Comparison of ENCODE assay signal across 11 mouse cellular contexts in genomic region chr9:63876886-63877285, GRCm38 (mm10).
DNase-seq lines count a peak whose midpoint lies in the region; ATAC-seq and TF ChIP-seq lines count a peak whose summit lies in the region.
"Had no signal": no experiment of that assay in that cellular context is flagged by ENCODE, and none has a peak within 500 bp of the region (broad histone marks: within the 10 kb centered on the region; RNA-seq: fewer than 3 reads in every experiment).

No protein-coding gene starts in this region.

- no peak for TF ChIP-seq EP300 in liver, embryonic 14.5 days (IDR thresholded peaks at IDR 0.05; ENCODE audit: low read depth)

- H3K27me3 ChIP-seq in hindbrain, embryonic 14.5 days (ENCODE audit: control insufficient read depth, insufficient read depth, low read length): no peaks in the 10 kb centered on the region
- H3K27me3 ChIP-seq in hindbrain, postnatal 0 days (ENCODE audit: insufficient read depth, low read length): no peaks in the 10 kb centered on the region
- H3K27me3 ChIP-seq in hindbrain, embryonic 15.5 days: no peaks in the 10 kb centered on the region
- no peaks in the 10 kb centered on the region for H3K27me3 ChIP-seq in liver, embryonic 14.5 days (ENCODE audit: control insufficient read depth, insufficient read depth, low read length)

- H3K4me3 ChIP-seq in hindbrain, embryonic 14.5 days (replicated peaks; ENCODE audit: low read length): no peak overlapping the region
- no peak overlapping the region for H3K4me3 ChIP-seq in hindbrain, postnatal 0 days (ENCODE audit: low read length)
- H3K4me3 ChIP-seq in ES-E14 (ENCODE audit: insufficient read depth in 1 of 2, low read depth in 1 of 2, low read length in 2 of 2, poor library complexity in 1 of 2, severe bottlenecking in 1 of 2): peak overlapping the region; percentile 35 to 41
- H3K4me3 ChIP-seq in hindbrain, embryonic 15.5 days: no peak overlapping the region
- H3K4me3 ChIP-seq in liver, embryonic 14.5 days (ENCODE audit: insufficient read depth in 1 of 2, low read depth in 2 of 2, low read length in 2 of 2): no peak overlapping the region

- H3K4me1 ChIP-seq in hindbrain, embryonic 14.5 days (replicated peaks; ENCODE audit: control insufficient read depth, insufficient read depth, low read length): peaks cover 36% of the 10 kb centered on the region
- peaks cover 8% of the 10 kb centered on the region for H3K4me1 ChIP-seq in hindbrain, postnatal 0 days (ENCODE audit: insufficient read depth, low read length)
- H3K4me1 ChIP-seq in ES-E14 (ENCODE audit: control insufficient read depth in 2 of 2, insufficient read depth in 2 of 2, low read length in 2 of 2, poor library complexity in 1 of 2): peaks cover 11 to 31% of the 10 kb centered on the region in 2 experiments
- peaks cover 44% of the 10 kb centered on the region for H3K4me1 ChIP-seq in hindbrain, embryonic 15.5 days (replicated peaks)
- H3K4me1 ChIP-seq in liver, embryonic 14.5 days (replicated peaks; ENCODE audit: control insufficient read depth in 2 of 2, insufficient read depth in 2 of 2, low read length in 1 of 2): peaks cover 0 to 4% of the 10 kb centered on the region in 2 experiments; a peak in 1 of 4 replicates

- H3K4me2 ChIP-seq in hindbrain, embryonic 14.5 days (replicated peaks): peak overlapping the region; percentile 8; the same call in 1 of the 2 replicates
- H3K4me2 ChIP-seq in hindbrain, postnatal 0 days (ENCODE audit: low read depth, low read length): no peak overlapping the region; the same call in 1 of the 2 replicates
- 0 out of 2 replicates have a peak overlapping the region, but pooled peaks have one; percentile 18 for H3K4me2 ChIP-seq in hindbrain, embryonic 15.5 days
- peak overlapping the region; percentile 33 for H3K4me2 ChIP-seq in liver, embryonic 14.5 days (ENCODE audit: low read depth)

- DNase-seq in hindbrain, embryonic 14.5 days (ENCODE audit: low spot score): no peak
- no peak for DNase-seq in hindbrain, postnatal 0 days (ENCODE audit: low spot score)
- no peak for DNase-seq in ES-E14 (ENCODE audit: low read depth, low spot score)
- no peak for DNase-seq in liver, embryonic 14.5 days (ENCODE audit: low read depth in 3 of 3, low spot score in 3 of 3)
- no peak for DNase-seq in frontal cortex, adult 2 months (ENCODE audit: extremely low spot score in 1 of 2, low spot score in 1 of 2)
- DNase-seq in thymus, adult 18-20 months: no peak
- no peak for DNase-seq in left cerebral cortex, postnatal 25 days (ENCODE audit: low spot score in 2 of 2)
- DNase-seq: gastrocnemius, postnatal 25 days; kidney, postnatal 36 days; right cerebral cortex, postnatal 25 days had no signal

- H3K36me3 ChIP-seq in hindbrain, embryonic 14.5 days (replicated peaks; ENCODE audit: control insufficient read depth, insufficient read depth): no peaks in the 10 kb centered on the region
- H3K36me3 ChIP-seq in hindbrain, postnatal 0 days (ENCODE audit: insufficient read depth, low read length): no peaks in the 10 kb centered on the region
- H3K36me3 ChIP-seq in ES-E14 (ENCODE audit: control insufficient read depth, insufficient read depth, low read length, poor library complexity, severe bottlenecking): no peaks in the 10 kb centered on the region
- no peaks in the 10 kb centered on the region for H3K36me3 ChIP-seq in hindbrain, embryonic 15.5 days
- H3K36me3 ChIP-seq in liver, embryonic 14.5 days (replicated peaks; ENCODE audit: control insufficient read depth, insufficient read depth, low read depth): no peaks in the 10 kb centered on the region

- no peak overlapping the region for H3K27ac ChIP-seq in hindbrain, embryonic 14.5 days
- H3K27ac ChIP-seq in hindbrain, postnatal 0 days: no peak overlapping the region
- no peak overlapping the region for H3K27ac ChIP-seq in ES-E14 (ENCODE audit: insufficient read depth, low read depth, low read length, poor library complexity, severe bottlenecking)
- H3K27ac ChIP-seq in hindbrain, embryonic 15.5 days (replicated peaks): 0 out of 2 replicates have a peak overlapping the region, but pooled peaks have one; percentile 1
- no peak overlapping the region for H3K27ac ChIP-seq in liver, embryonic 14.5 days

- H3K9ac ChIP-seq in hindbrain, embryonic 14.5 days: no peak overlapping the region
- H3K9ac ChIP-seq in hindbrain, postnatal 0 days (replicated peaks; ENCODE audit: low read length): no peak overlapping the region
- H3K9ac ChIP-seq in ES-E14 (ENCODE audit: insufficient read depth, low read depth, low read length, poor library complexity, severe bottlenecking): peak overlapping the region; percentile 30; the same call in 1 of the 2 replicates
- no peak overlapping the region for H3K9ac ChIP-seq in hindbrain, embryonic 15.5 days
- H3K9ac ChIP-seq in liver, embryonic 14.5 days (replicated peaks): no peak overlapping the region

- H3K9me3 ChIP-seq in hindbrain, embryonic 14.5 days (ENCODE audit: control insufficient read depth, low read length): no peaks in the 10 kb centered on the region
- H3K9me3 ChIP-seq in hindbrain, postnatal 0 days (ENCODE audit: low read length): no peaks in the 10 kb centered on the region
- H3K9me3 ChIP-seq in ES-E14 (ENCODE audit: control insufficient read depth, insufficient read depth, low read depth, low read length): no peaks in the 10 kb centered on the region
- no peaks in the 10 kb centered on the region for H3K9me3 ChIP-seq in hindbrain, embryonic 15.5 days
- H3K9me3 ChIP-seq in liver, embryonic 14.5 days (ENCODE audit: control insufficient read depth, low read length): no peaks in the 10 kb centered on the region

- intact Hi-C loops in left cerebral cortex, postnatal 25 days (cut with DNase I): no loop called here

- 52% methylated on average over 13 of the region's 13 CpGs for WGBS in hindbrain, embryonic 14.5 days
- 47% methylated on average over 13 of the region's 13 CpGs for WGBS in hindbrain, postnatal 0 days
- 44% methylated on average over 13 of the region's 13 CpGs for WGBS in hindbrain, embryonic 15.5 days
- WGBS in liver, embryonic 14.5 days (ENCODE audit: insufficient replicate concordance): 26% methylated on average over 13 of the region's 13 CpGs

- in situ Hi-C loops in ES-E14 (cut with MboI; ENCODE audit: low sequenced_read_pairs in 2 of 2, unreplicated experiment in 2 of 2): no loop called here

- TF ChIP-seq CTCF in hindbrain, postnatal 0 days (IDR thresholded peaks at IDR 0.05; ENCODE audit: low read depth): no peak
- no peak for TF ChIP-seq CTCF in liver, embryonic 14.5 days (IDR thresholded peaks at IDR 0.05; ENCODE audit: low read depth)

- no peak for ATAC-seq in hindbrain, embryonic 14.5 days (ENCODE audit: low FRiP score)
- no peak for ATAC-seq in hindbrain, postnatal 0 days
- ATAC-seq in hindbrain, embryonic 15.5 days (ENCODE audit: low FRiP score, low read depth): no peak
- no peak for ATAC-seq in liver, embryonic 14.5 days (ENCODE audit: insufficient read depth)

TF ChIP-seq in ES-E14, 5 proteins besides CTCF, POLR2A, EP300 and RAD21:
- TF ChIP-seq CHD2 (IDR thresholded peaks at IDR 0.05; ENCODE audit: low read depth, low read length): no peak

Comparison
In these comparisons a context has a peak if more than half of its experiments do, and no peak if none do; other contexts are left out.
1. H3K4me3 ChIP-seq: peak in ES-E14 (2 of 2); none in hindbrain, embryonic 14.5 days (single experiment), hindbrain, postnatal 0 days (single experiment), hindbrain, embryonic 15.5 days (single experiment) and liver, embryonic 14.5 days (0 of 2).